Mouse (Mus musculus) myocyte (in vitro differentiated cells): ENCODE data around the gene Ralbp1. TPM values are rescaled to one million over a fixed set of nuclear protein-coding genes. Genes with fewer than 3 reads are reported as not detected.

ENCODE experiments used
- H3K27me3 ChIP-seq: one replicate; pipeline ENCODE4 v1.6.1; 2011; ENCODE audit not compliant: control insufficient read depth, insufficient read depth, insufficient read length
- H3K36me3 ChIP-seq: one replicate; pipeline ENCODE4 v1.6.1; 2011; ENCODE audit not compliant: control insufficient read depth, insufficient read depth
- H3K4me2 ChIP-seq: one replicate; pipeline ENCODE4 v1.6.1; 2011; ENCODE audit warnings: low read depth, control low read depth
- H3K4me3 ChIP-seq: one replicate; pipeline ENCODE4 v1.5.1; 2011; ENCODE audit warnings: mild to moderate bottlenecking, control low read depth, moderate library complexity
- H3K79me2 ChIP-seq: one replicate; pipeline ENCODE4 v1.6.1; 2011; ENCODE audit not compliant: control insufficient read depth, insufficient read depth
- H3ac ChIP-seq: one replicate; pipeline ENCODE4 v1.6.1; 2011; ENCODE audit not compliant: control insufficient read depth, insufficient read length
- CEBPB ChIP-seq: IDR thresholded peaks from 2 replicates; pipeline ENCODE4 v1.6.1; 2011; ENCODE audit warnings: mild to moderate bottlenecking, moderate library complexity; ENCODE audit not compliant: poor library complexity, insufficient read depth, severe bottlenecking
- E2F4 ChIP-seq: IDR thresholded peaks from one replicate; pipeline ENCODE4 v1.6.1; 2011; ENCODE audit warnings: mild to moderate bottlenecking, control low read depth, moderate library complexity; ENCODE audit not compliant: insufficient read depth
- MAX ChIP-seq: IDR thresholded peaks from one replicate; pipeline ENCODE4 v1.6.1; 2011; ENCODE audit warnings: low read depth, mild to moderate bottlenecking, control low read depth
- MYOD1 ChIP-seq, 3 experiments: IDR thresholded peaks; one replicate each; pipeline ENCODE4 v1.6.1; 2011; ENCODE audit warnings: control low read depth in 2 of 3, low read depth in 2 of 3, mild to moderate bottlenecking in 2 of 3, moderate library complexity in 1 of 3; ENCODE audit not compliant: insufficient read length in 2 of 3, control insufficient read depth in 1 of 3
- MYOG ChIP-seq, 3 experiments: IDR thresholded peaks; one replicate each; pipeline ENCODE4 v1.6.1; 2011; ENCODE audit warnings: control low read depth in 2 of 3, low read depth in 2 of 3, mild to moderate bottlenecking in 2 of 3; ENCODE audit not compliant: insufficient read length in 2 of 3, control insufficient read depth in 1 of 3, insufficient read depth in 1 of 3
- POLR2A ChIP-seq: IDR thresholded peaks from one replicate; pipeline ENCODE4 v1.6.1; 2011; ENCODE audit warnings: low read depth, mild to moderate bottlenecking, control low read depth, moderate library complexity; ENCODE audit not compliant: insufficient read length
- POLR2AphosphoS2 ChIP-seq: IDR thresholded peaks from one replicate; pipeline ENCODE4 v1.6.1; 2011; ENCODE audit warnings: low read depth, control low read depth; ENCODE audit not compliant: insufficient read length
- REST ChIP-seq: IDR thresholded peaks from one replicate; pipeline ENCODE4 v1.6.1; 2011; ENCODE audit warnings: mild to moderate bottlenecking, control low read depth, moderate library complexity; ENCODE audit not compliant: insufficient read depth, insufficient read length
- SRF ChIP-seq: IDR thresholded peaks from one replicate; pipeline ENCODE4 v1.6.1; 2011; ENCODE audit warnings: low read depth; ENCODE audit not compliant: control insufficient read depth, insufficient read length
- TCF12 ChIP-seq: IDR thresholded peaks from one replicate; pipeline ENCODE4 v1.6.1; 2011; ENCODE audit warnings: mild to moderate bottlenecking, control low read depth; ENCODE audit not compliant: poor library complexity, insufficient read depth, severe bottlenecking
- TCF3 ChIP-seq: IDR thresholded peaks from one replicate; pipeline ENCODE4 v1.6.1; 2011; ENCODE audit warnings: low read depth, control low read depth; ENCODE audit not compliant: insufficient read length
- USF1 ChIP-seq: IDR thresholded peaks from one replicate; pipeline ENCODE4 v1.6.1; 2011; ENCODE audit warnings: low read depth, mild to moderate bottlenecking, control low read depth, moderate library complexity
- polyA plus RNA-seq: library from polyadenylated mRNA; unstranded; fragments of >200 nt; fragmentation: generic; extraction: Trizol; gene quantifications from one replicate; pipeline ENCODE4 v1.2.1, GENCODE M21; 2012; ENCODE audit warnings: missing spikeins

Gene Ralbp1
- polyA plus RNA-seq, 1 experiment: 24.5 TPM

GRCm38 (mm10) chr17:65929319-65929978 is 43.9 kb upstream of the Ralbp1 start:
- no peaks in the 10 kb centered on the region for H3K36me3 ChIP-seq
- no peak overlapping the region for H3K4me3 ChIP-seq
- H3K4me2 ChIP-seq: no peak overlapping the region
- TF ChIP-seq MYOD1 (IDR thresholded peaks at IDR 0.05; ENCODE audit: control insufficient read depth in 1 of 3, insufficient read length in 2 of 3, low read depth in 2 of 3) (no peak), TCF3 (no peak), USF1 (no peak), TCF12 (no peak), MYOG (IDR thresholded peaks at IDR 0.05; ENCODE audit: control insufficient read depth in 1 of 3, insufficient read depth in 1 of 3, insufficient read length in 2 of 3, low read depth in 2 of 3) (no peak)
- no peak overlapping the region for H3ac ChIP-seq
- H3K79me2 ChIP-seq: no peaks in the 10 kb centered on the region
- no peaks in the 10 kb centered on the region for H3K27me3 ChIP-seq

- Histone ChIP-seq H3K27me3 (no peaks in the 10 kb centered on the region), H3K79me2 (no peaks in the 10 kb centered on the region), H3K4me2 (no peak overlapping the region), H3ac (no peak overlapping the region), H3K36me3 (no peaks in the 10 kb centered on the region), H3K4me3 (no peak overlapping the region)
- no peak for TF ChIP-seq REST
- no peak for TF ChIP-seq POLR2AphosphoS2
- TF ChIP-seq MYOD1 (IDR thresholded peaks at IDR 0.05; ENCODE audit: control insufficient read depth in 1 of 3, insufficient read length in 2 of 3, low read depth in 2 of 3): no peak
- TF ChIP-seq CEBPB: no peak
- TF ChIP-seq MYOG (IDR thresholded peaks at IDR 0.05; ENCODE audit: control insufficient read depth in 1 of 3, insufficient read depth in 1 of 3, insufficient read length in 2 of 3, low read depth in 2 of 3): no peak
- no peak for TF ChIP-seq MAX
- TF ChIP-seq SRF: no peak
- TF ChIP-seq USF1: no peak
- TF ChIP-seq TCF3: no peak
- no peak for TF ChIP-seq POLR2A
Observed at GRCm38 (mm10) chr17:65927077-65927476, 41.5 kb upstream of the Ralbp1 start.

GRCm38 (mm10) chr17:65924218-65924617 is 38.6 kb upstream of the Ralbp1 start:
- Histone ChIP-seq H3ac (no peak overlapping the region), H3K36me3 (no peaks in the 10 kb centered on the region), H3K4me2 (no peak overlapping the region), H3K27me3 (no peaks in the 10 kb centered on the region), H3K79me2 (no peaks in the 10 kb centered on the region), H3K4me3 (no peak overlapping the region)
- no peak for TF ChIP-seq MYOG (IDR thresholded peaks at IDR 0.05; ENCODE audit: control insufficient read depth in 1 of 3, insufficient read depth in 1 of 3, insufficient read length in 2 of 3, low read depth in 2 of 3)
- no peak for TF ChIP-seq TCF12
- TF ChIP-seq USF1: no peak
- no peak for TF ChIP-seq CEBPB
- TF ChIP-seq MAX: no peak
- TF ChIP-seq E2F4: no peak
- TF ChIP-seq REST: no peak
- no peak for TF ChIP-seq TCF3
- TF ChIP-seq MYOD1 (IDR thresholded peaks at IDR 0.05; ENCODE audit: control insufficient read depth in 1 of 3, insufficient read length in 2 of 3, low read depth in 2 of 3): no peak
- no peak for TF ChIP-seq POLR2AphosphoS2
- TF ChIP-seq POLR2A: no peak
- TF ChIP-seq SRF: no peak

GRCm38 (mm10) chr17:65921975-65922374 is 36.4 kb upstream of the Ralbp1 start:
- Histone ChIP-seq H3K79me2 (no peaks in the 10 kb centered on the region), H3K27me3 (no peaks in the 10 kb centered on the region), H3K4me2 (no peak overlapping the region), H3K36me3 (no peaks in the 10 kb centered on the region), H3K4me3 (no peak overlapping the region), H3ac (no peak overlapping the region)
- no peak for TF ChIP-seq POLR2A
- TF ChIP-seq CEBPB: no peak
- TF ChIP-seq REST: no peak
- no peak for TF ChIP-seq SRF
- no peak for TF ChIP-seq MYOG (IDR thresholded peaks at IDR 0.05; ENCODE audit: control insufficient read depth in 1 of 3, insufficient read depth in 1 of 3, insufficient read length in 2 of 3, low read depth in 2 of 3)
- TF ChIP-seq USF1: no peak
- TF ChIP-seq POLR2AphosphoS2: no peak
- no peak for TF ChIP-seq MAX
- TF ChIP-seq E2F4: no peak
- no peak for TF ChIP-seq TCF3
- no peak for TF ChIP-seq TCF12
- TF ChIP-seq MYOD1 (IDR thresholded peaks at IDR 0.05; ENCODE audit: control insufficient read depth in 1 of 3, insufficient read length in 2 of 3, low read depth in 2 of 3): no peak

- H3K4me3 ChIP-seq: no peak overlapping the region
- TF ChIP-seq POLR2A (no peak), TCF12 (no peak), MAX (no peak), CEBPB (no peak)
- no peaks in the 10 kb centered on the region for H3K79me2 ChIP-seq
- H3K36me3 ChIP-seq: no peaks in the 10 kb centered on the region
- H3K4me2 ChIP-seq: no peak overlapping the region
- H3ac ChIP-seq: no peak overlapping the region
- no peaks in the 10 kb centered on the region for H3K27me3 ChIP-seq
Observed at GRCm38 (mm10) chr17:65919235-65919634, 33.6 kb upstream of the Ralbp1 start.
